Mouse (Mus musculus): ENCODE results near the gene Olfr221.

DNA sequence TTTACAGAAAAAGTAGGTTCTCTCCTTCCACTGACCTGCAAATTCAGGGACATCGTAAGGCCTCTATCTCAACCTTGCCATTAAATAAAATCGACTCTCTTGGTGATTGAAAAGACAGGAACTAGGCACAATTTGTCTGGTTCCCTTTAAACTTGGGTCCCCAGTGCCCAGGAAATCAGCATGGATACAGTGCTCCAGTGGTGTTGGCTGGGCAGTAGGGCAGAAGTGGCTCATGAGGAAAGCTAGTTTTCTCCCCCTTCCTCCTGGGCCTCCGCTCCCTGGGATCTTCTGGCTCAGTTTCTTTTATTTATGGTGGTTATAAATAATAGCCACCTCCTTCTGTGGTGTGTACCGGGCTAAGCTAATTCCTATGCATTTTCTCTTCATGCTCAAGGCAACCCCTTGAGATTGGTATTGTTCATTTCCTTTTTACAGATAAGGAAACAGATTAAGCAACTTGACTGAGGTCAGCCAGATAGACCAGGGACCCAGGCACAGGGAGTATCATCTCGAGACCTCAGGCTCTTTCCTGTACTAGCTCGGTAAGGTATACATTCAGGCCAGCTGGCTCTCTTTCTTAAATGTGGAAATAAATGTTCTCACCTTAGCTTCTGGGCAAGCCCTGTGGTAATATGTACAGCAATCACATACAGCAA lies 26.7 kb downstream of the Olfr221 start, which contains the start of gene Tmem253:
- TF ChIP-seq POLR2A (IDR thresholded peaks at IDR 0.05; ENCODE audit: borderline replicate concordance, extremely low read depth, low read depth, low read length) (no peak), CTCF (IDR thresholded peaks at IDR 0.05; ENCODE audit: insufficient read depth, low read length) (no peak)

Measured in lung, adult 2 months (tissue).